Mouse (Mus musculus): ENCODE measurements around the gene Gtf2b. TPM values are rescaled to one million over a fixed set of nuclear protein-coding genes. Genes with fewer than 3 reads are reported as not detected.

Gtf2b gene
- polyA plus RNA-seq, 1 experiment: 35.2 TPM

DNA sequence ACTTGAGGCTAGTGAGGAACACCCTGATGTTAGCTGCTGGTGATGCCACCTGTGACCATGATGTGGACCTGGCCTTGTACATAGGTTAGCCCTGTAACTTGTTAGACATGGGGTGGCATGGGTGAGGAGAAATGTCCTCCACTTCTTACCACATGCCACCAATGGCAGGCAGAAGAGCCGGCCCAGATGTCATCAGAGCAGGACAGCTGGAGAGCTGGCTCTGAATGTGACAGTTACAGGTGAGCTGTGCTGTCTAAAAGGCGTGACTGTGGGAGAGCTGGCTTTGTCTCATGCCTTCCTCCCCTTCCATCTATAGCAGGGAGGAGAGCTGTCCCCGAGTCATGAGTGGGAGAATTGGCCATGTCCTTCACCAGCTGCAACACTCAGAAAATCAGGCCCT is 30.7 kb downstream of the Gtf2b start:
- Histone ChIP-seq H3K4me3 (ENCODE audit: insufficient read depth, low read length) (no peak overlapping the region), H3K27ac (ENCODE audit: insufficient read depth, low read length) (no peak overlapping the region), H3K4me1 (ENCODE audit: control insufficient read depth, insufficient read depth, low read length) (no peaks in the 10 kb centered on the region)
- TF ChIP-seq POLR2A (IDR thresholded peaks at IDR 0.05; ENCODE audit: low read depth, low read length): no peak
- no peak for TF ChIP-seq CTCF (IDR thresholded peaks at IDR 0.05; ENCODE audit: borderline replicate concordance, insufficient read depth, low read length)

DNA sequence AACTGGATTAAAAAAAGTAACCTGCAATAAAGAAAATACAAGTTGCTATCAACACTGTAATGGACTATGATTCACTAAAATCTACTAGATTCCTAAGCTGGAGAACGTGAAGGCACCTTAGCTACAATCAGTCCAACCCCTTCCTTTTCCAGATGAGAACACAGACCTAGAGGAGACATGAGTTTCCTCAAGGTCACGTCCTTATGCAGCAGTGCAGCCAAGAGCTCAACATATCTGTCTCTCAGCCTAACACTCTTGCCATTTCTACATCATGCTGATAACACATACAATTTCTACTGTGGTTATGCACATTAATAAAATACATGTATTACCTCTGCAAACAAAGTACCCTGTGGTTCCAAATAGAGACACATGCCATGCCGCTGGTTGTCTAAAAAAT is 46.7 kb downstream of the Gtf2b start:
- H3K4me1 ChIP-seq (ENCODE audit: control insufficient read depth, insufficient read depth, low read length): no peaks in the 10 kb centered on the region
- no peak overlapping the region for H3K4me3 ChIP-seq (ENCODE audit: insufficient read depth, low read length)
- TF ChIP-seq CTCF (IDR thresholded peaks at IDR 0.05; ENCODE audit: borderline replicate concordance, insufficient read depth, low read length): no peak
- no peak for TF ChIP-seq POLR2A (IDR thresholded peaks at IDR 0.05; ENCODE audit: low read depth, low read length)
- H3K27ac ChIP-seq (ENCODE audit: insufficient read depth, low read length): no peak overlapping the region

DNA sequence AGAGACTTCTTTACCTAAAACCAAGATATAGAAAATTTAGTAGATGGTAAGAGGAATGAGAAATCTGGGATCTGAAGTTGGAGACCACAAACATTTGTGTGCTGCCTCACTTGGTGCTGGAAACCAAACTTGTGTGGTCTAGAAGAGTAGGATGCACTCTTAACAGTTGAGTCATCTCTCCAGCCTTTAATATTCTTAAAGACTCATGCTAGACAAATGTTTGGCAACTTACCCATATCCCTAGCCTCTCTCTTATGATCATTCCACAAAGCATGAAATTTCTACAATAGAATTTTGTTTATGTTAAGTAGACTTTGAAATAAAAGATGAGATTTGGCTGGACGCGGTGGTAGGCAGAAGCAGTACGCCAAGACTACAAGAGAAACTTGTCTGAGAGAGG is 52.7 kb downstream of the Gtf2b start:
- Histone ChIP-seq H3K4me3 (ENCODE audit: insufficient read depth, low read length) (no peak overlapping the region), H3K27ac (ENCODE audit: insufficient read depth, low read length) (peak overlapping the region; percentile 92), H3K4me1 (ENCODE audit: control insufficient read depth, insufficient read depth, low read length) (peaks cover 5% of the 10 kb centered on the region)
- TF ChIP-seq CTCF (IDR thresholded peaks at IDR 0.05; ENCODE audit: borderline replicate concordance, insufficient read depth, low read length) (no peak), POLR2A (IDR thresholded peaks at IDR 0.05; ENCODE audit: low read depth, low read length) (no peak)

DNA sequence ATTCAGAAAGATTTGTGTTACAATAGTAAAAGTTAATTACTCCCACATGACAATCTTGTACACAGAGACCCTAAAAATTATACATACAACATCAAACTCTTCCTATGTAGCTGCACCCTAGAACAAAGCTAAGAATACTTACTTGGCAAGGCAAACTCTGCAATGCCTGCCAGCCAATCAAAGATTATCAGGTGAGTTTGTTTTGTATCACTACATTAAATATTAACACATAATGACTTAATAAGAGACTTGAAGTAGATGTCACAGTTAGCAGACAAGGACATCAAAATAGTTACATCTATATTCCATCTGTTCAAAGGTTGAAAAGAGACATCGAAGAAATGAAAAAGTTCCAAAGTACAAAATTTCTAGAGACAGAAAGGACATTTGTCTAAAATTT is 58.8 kb downstream of the Gtf2b start:
- no peak overlapping the region for H3K4me3 ChIP-seq (ENCODE audit: insufficient read depth, low read length)
- no peak for TF ChIP-seq POLR2A (IDR thresholded peaks at IDR 0.05; ENCODE audit: low read depth, low read length)
- TF ChIP-seq CTCF (IDR thresholded peaks at IDR 0.05; ENCODE audit: borderline replicate concordance, insufficient read depth, low read length): no peak
- H3K4me1 ChIP-seq (ENCODE audit: control insufficient read depth, insufficient read depth, low read length): peaks cover 4% of the 10 kb centered on the region
- H3K27ac ChIP-seq (ENCODE audit: insufficient read depth, low read length): no peak overlapping the region

DNA sequence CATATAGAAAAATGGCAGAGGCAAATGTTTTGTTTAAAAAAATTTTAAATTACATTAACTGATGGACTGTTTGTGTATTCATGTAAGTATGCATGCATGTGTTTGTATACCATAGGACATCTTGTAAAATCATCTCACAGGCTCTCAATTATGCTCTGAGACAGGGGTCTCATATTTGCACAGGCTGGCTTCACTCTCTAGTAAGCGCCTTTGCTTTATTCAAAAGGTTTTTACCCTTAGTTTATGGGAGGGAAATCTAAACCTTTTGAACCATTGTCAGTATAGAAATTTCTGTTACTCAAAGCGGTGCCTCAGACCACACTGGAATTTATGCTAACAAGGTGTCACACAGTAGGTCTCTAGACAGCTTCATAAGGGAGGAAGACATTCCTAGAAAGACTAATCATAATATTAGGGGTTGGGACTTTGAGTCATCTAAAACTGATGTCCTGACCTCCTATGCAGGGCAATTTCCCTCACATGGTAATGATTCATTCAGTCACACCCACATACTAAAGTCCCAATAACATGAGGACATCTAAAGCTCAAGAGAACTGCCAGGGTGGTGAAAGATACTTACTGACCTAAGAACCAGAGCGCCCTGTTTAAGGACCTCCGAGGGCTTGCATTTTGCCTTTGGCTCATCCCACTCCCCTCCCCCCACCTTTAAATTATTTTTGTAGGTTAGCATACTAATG is 61.8 kb downstream of the Gtf2b start:
- peaks cover 4% of the 10 kb centered on the region for H3K4me1 ChIP-seq (ENCODE audit: control insufficient read depth, insufficient read depth, low read length)
- H3K4me3 ChIP-seq (ENCODE audit: insufficient read depth, low read length): no peak overlapping the region
- H3K27ac ChIP-seq (ENCODE audit: insufficient read depth, low read length): no peak overlapping the region
- TF ChIP-seq POLR2A (IDR thresholded peaks at IDR 0.05; ENCODE audit: low read depth, low read length) (no peak), CTCF (IDR thresholded peaks at IDR 0.05; ENCODE audit: borderline replicate concordance, insufficient read depth, low read length) (no peak)

GRCm38 (mm10) chr3:142832910-142833309 is 68.1 kb downstream of the Gtf2b start:
- no peak overlapping the region for H3K27ac ChIP-seq (ENCODE audit: insufficient read depth, low read length)
- TF ChIP-seq POLR2A (IDR thresholded peaks at IDR 0.05; ENCODE audit: low read depth, low read length): no peak
- TF ChIP-seq CTCF (IDR thresholded peaks at IDR 0.05; ENCODE audit: borderline replicate concordance, insufficient read depth, low read length): no peak
- no peak overlapping the region for H3K4me3 ChIP-seq (ENCODE audit: insufficient read depth, low read length)
- no peaks in the 10 kb centered on the region for H3K4me1 ChIP-seq (ENCODE audit: control insufficient read depth, insufficient read depth, low read length)

Other genes with a start within 250 kb of the Gtf2b start
- 3.3 and 6.4 TPM in 2 replicates for gene Gbp7, start 234.7 kb upstream of the Gtf2b start, polyA plus RNA-seq (2011; ENCODE audit: insufficient read length, low read depth, missing spikeins)
- gene Gbp3, start 205.0 kb upstream of the Gtf2b start, polyA plus RNA-seq (2011; ENCODE audit: insufficient read length, low read depth, missing spikeins): 4.8 and 7.6 TPM in 2 replicates
- gene Gbp2b, start 170.2 kb upstream of the Gtf2b start, polyA plus RNA-seq (2011; ENCODE audit: insufficient read length, low read depth, missing spikeins): not detected in 2 replicates
- gene Gbp2, start 144.4 kb upstream of the Gtf2b start, polyA plus RNA-seq (2011; ENCODE audit: insufficient read length, low read depth, missing spikeins): 17.9 and 27.3 TPM in 2 replicates
- 10.8 and 18.8 TPM in 2 replicates for gene Kyat3, start 64.0 kb upstream of the Gtf2b start, polyA plus RNA-seq (2011; ENCODE audit: insufficient read length, low read depth, missing spikeins)
- gene Pkn2, start 117.0 kb downstream of the Gtf2b start, polyA plus RNA-seq (2011; ENCODE audit: insufficient read length, low read depth, missing spikeins): 64.4 and 75.0 TPM in 2 replicates

Measured in embryonic fibroblast, embryonic 13.5 days (primary cell).